Mouse (Mus musculus) megakaryocyte, adult 5-6 weeks (primary cell): ENCODE measurements around the gene Frem2. TPM values are rescaled to one million over a fixed set of nuclear protein-coding genes. Genes with fewer than 3 reads are reported as not detected.

Experiments used
- ATAC-seq: 2 replicates; pipeline ENCODE4 v1.8.0; 2016; ENCODE audit warnings: mild to moderate bottlenecking, inconsistent platforms; ENCODE audit not compliant: poor library complexity, severe bottlenecking
- total RNA-seq, 2 experiments: library from RNA; stranded (forward) in 1 of 2; stranded (reverse) in 1 of 2; fragments of 153-499, 151-499 nt in 1 of 2; fragments of 221-1000, 200-1000 nt in 1 of 2; gene quantifications; 2 replicates each; pipeline versions ENCODE4 v1.2.3 to v1.2.4; 2015 to 2017

Frem2 gene
- total RNA-seq (2015), result not detected in 2 replicates
- total RNA-seq (2017), result under 0.01 TPM in 1 of 2 replicates, not detected in the other

DNA sequence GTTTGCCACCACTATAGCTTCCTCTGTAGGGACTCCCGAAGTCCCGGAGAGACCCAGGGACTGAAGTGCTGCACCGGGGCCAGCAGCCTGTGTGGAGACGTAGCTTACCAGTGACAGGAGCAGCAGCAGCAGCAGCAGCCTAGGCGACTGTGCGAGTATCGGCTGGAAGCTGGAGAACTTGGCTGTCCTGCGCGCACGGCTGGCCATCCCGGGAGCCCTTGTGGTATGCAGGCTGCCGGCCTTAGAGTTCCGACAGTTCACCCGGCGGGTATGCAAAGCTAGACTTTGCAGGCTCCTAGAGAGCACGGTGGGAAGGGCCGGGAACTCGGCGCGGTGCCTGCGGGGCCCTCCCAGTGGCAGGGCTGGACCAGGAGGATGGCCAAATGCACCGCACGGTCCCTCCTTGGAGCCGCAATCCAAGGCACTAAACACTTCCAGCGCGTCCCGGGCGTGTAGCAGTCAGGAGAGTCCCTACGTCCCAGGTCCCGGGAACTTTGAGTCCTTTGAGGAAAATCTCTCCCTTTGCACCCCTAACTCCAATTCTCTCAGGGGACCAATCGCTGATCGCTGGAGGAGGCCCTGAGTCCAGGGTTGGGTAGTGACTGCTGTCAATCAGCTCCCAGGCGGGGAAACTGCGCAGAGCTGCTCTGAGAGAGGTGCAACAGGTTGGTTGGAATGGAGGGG, at the start of gene Frem2:
Gene Frem2, minus strand, starts transcription at position 478 of the 684 bp plus-strand sequence.
- ATAC-seq, result no peak

DNA sequence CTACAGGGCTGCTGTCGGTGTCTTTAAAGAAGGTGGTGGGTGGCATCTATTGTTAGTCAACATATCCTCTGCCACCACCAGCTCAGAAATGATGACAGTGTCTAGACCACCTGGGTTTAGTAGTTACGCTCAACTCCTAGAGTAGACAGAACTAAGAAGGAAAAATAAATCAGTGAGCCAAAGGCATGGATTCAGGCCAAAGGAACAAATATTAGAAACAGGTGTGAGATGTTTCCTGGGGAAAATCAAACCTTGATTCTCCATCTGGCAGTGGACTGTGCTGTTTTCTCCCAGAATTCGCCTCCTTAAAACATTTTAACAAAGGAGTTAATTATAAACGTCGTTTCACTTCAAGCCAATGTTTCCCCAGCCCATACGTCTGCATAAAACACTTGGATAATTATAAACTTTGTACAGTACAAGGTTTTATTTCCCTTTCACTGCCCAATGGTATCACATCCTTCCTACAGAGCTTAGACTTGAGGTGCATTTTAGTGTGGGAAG, 48.9 kb upstream of the Frem2 start:
- no peak for ATAC-seq

DNA sequence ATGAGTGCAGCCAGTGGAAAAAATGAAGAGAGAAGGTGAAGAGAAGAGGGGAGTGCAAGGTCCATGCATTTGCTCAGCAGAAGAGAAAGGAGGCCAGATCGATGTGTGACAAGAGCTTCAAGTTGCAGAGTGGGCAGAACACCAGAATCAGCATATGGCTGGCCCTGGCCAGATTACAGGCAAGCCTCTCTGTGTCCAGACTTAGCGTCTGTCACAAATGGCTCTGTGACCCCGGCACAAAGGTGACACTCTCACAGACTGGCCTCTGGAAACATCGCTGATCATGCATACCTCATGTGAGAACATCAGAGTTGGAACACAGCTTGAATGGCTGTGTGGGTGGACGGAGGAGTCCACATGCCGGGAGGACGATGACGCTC, 46.0 kb upstream of the Frem2 start:
- ATAC-seq, result no peak

DNA sequence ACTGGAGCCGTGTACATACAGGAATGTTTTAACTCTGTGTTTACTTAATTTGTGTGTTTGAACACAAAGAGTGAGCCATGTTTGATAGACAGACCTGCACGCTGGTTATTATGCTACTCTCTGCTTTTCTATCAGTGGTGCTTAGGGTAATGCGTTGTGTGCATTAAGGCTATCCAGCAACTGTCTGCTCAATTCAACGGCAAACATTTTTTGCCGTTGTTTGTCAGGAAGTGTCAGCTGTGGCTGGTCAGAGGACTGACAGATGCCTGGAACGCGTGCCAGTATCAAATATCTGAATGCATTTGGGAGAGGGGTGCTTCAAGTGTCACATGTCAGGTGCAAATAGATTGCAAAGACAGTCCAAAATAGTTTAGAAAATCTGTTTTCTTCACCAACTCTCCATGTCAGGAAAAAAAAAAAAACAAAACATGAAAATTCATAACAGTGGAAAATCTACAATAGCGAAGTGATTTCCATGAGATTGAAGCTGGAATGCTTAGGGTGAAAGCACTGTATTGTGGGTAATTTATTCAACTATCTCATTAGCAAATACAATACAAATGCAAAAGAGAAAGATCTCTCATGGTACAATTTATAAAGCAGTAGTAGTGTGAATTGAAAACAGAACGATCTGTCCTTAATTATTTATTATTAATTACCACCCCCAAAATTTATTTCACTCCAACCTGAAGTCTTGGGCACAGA, 45.4 kb upstream of the Frem2 start:
- ATAC-seq, result no peak

DNA sequence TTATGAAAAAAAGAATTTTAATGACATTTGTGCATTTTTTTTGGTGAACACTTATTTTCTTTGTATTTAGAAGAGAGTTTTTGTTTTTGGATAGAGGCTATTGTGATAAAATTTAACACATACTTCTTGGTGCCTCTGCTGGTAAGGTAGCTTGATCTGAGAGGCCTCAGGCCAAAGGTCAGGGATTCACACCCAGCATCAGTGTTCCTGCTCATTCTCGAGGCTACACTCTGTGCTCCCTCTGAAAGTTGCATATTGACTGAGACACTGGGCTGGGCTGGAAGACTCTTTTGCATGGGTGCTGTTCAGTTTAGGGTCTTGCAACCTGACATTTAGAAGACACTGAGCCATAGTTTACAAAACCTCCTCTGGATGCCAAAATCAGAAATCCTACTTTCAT, 44.8 kb upstream of the Frem2 start:
- no peak for ATAC-seq

DNA sequence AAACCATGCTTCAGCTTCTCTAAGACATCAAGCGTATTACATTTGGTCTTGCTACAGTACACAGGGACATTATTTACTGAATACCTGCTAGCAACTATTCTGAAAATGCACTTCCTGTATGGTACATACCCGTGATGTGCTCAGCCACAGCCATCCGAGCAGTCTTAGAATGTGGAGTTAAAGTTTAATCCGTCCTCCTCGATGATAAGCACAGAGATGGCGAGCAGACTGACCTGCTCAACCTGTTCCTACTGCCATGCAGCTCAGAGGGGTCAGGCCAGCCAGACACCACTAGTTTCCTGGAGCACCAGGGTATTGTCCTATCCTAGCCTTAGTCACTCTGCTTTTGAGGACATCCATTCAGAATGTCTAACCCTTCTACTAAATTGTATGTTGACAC, 30.6 kb upstream of the Frem2 start:
- no peak for ATAC-seq

DNA sequence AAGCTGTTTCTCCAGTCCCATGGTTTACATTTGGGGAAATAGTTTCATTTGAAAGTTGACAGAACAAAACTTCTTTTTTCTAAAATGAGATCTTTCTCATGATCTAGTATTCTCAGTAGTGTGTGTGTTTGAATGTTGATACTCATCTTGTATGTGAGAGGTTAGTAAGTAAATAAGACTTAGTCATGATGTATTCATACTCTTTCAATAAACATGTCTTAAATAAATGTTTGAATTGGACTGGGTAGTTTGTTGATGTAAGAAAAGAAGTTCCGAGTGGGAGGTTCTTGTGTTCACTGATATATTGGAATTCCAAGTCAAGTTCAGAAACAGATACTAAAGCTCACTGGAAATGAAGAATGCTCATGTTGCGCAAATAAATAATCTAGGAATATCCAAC, 25.1 kb upstream of the Frem2 start:
- ATAC-seq, result no peak

DNA sequence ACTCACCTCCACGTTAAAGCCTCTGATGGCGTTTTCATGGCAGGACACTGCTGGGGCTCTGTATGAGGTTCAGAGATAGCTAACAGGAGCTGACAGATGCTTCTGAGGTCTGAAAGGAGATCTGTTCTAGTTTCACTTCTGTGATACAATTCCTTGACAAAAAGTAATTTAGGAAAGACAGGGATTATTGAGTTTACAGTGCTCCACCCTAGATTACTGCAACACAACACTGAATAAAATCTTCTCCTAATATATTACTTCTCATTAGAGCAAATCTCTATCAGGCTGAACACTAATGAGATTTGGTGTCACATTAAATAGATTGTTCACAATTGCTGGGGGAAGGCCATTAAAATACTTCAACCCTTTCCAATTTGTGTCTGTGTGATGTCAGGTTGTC, 23.7 kb upstream of the Frem2 start:
- no peak for ATAC-seq

DNA sequence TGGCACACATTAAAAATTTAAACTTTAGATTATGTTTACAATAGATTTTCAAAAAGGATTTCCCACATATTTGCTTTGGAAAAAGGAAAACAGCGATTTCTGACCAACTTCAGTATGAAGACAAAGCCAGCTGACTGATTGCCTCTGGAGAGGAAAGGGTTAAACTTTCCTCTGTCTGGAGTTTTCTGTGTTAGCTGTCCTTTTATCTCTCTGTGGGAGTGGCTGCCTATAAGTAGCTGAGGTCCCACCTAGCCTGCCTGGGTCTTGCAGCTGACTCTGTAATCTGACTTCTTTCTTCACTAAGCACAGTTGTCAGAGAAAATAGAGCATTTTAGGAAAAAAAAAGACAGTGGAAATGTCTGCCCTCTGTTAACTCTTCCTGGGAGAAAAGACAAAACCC, 17.1 kb upstream of the Frem2 start:
- no peak for ATAC-seq

DNA sequence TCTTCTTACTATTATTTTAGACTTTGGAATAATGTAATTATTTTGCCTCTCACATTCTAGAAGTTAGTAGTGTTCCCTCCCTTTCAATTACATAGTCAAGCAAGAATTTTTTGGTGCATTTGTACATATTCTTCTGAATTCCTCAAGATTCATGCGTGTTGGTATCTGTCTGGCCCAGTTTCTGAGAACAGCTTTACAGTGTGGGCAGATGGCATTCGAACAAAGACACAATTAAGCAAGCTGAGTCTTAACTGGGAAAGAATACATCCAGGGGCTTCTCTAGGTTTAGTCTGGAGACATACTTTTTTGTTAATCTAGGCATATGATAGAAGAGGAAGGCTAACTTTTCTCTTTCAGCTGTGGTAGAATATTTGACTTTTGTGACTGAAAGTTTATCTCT, 12.6 kb upstream of the Frem2 start:
- ATAC-seq, result no peak

DNA sequence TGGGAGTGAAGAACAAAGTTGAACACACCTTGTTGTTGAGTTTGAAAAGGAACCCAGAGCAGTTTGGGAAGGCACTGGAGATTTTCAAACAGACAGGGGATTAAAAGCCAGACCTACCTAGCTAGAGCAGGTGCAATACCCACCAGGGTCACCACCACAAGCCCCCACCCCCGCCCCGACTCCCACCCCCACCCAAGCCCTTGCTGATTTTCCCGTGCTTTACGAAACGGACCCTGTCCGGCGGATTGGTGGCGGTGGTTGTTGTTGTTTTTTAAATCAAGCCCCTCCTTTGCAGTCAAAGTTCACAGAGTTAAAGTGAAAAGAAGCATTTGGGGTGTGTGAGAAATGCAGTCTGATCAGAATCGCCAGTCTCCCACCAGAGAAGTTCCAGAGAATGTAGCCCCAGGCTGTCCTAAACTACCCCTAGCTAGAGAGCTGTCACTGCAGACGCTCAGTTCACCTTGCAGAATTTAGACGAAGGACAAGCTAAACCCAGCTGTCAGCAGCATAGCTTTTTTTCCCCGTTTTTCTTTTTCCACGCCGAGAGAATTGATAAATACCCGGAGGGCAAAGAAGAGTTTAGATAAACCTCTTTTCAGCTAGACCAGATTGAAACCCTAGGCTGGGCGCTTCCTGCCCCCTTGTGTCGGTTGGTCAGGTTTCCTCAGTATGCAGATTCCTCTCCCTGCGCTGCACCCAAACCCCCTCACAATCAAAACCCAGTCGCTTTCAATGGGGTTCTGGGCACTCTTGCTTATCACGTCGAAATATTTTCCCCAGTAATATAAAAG, 784 bp upstream of the Frem2 start:
- no peak for ATAC-seq

DNA sequence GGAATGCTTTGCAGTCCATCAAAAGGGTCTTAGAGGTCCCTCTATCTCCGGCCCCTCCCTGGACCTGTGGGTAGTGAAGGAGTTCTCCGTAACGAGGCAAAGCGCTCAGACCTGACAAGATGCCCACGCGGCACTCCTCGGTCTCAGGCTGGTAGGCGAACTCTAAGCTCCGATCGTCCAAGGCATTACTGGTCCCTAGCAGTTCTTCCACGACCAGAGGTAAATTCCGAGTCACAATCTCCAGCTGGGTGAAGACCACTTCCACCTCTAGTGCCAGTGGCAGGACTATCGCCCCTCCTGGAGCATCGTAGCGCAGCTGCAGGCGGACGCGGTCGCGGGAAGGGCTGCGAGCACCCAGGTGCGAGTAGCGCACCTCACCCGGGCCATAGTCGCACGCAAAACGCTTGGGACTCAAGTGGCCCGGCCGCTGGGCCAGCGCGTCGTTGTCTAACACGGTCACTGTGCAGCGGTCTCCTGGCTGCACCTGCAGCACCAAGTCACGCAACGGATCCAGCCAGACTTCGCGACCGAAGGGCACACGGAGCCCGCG, 752 bp downstream of the Frem2 start:
- no peak for ATAC-seq

DNA sequence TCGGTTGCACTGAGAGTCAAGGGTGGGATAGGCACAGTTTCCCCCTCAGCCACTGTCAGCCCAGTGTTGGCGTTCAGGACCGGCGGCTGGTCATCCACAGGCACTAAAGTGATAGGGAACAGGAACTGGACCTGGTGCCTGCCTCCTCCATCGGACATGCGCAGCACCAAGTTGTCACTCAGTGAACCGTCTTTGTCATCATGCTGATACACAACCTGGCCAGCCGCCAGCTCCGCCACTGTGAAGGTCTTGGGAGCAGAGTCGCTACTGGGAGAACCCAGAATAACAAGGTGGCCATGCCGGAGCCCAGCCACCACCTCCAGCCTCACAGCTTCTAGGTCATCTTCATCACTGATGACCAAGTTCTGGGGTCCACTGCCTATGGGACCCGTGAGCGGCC, 1.8 kb downstream of the Frem2 start:
- no peak for ATAC-seq

DNA sequence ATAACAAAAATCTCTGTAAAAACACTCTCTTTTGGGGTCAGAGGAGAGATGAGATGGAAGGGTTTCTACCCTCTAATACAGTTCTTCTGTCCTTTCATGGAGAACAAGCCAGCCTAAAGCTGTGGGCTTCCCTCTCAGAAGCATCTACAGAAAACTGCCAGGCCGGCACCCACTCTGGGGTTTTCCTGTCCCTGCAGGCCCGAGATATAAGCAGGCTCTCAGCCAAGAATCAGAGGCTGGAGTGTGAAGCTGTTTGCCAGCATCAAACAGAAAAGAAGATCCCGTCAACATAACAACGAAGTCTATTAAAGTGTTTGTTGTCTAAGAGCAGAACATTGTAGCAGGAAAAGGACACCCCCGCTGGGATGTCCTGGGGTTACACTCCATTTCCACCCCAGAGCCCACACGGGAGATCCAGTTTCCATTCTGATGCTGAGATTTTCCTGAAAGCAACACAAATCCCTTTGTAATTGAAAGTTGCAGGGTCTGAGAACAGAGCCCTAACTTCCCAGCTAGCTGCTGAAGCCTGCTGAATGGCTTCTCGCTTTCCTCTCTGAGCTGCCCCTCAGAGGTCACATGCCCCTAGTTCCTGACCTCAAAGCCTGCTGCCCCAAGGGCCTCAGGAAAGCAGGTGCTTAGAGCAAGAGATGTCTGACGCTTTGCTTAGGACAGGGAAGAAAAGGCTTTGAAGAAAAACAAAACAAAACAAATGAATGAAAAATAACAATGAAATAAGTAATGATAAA, 7.0 kb downstream of the Frem2 start:
- ATAC-seq, result no peak

DNA sequence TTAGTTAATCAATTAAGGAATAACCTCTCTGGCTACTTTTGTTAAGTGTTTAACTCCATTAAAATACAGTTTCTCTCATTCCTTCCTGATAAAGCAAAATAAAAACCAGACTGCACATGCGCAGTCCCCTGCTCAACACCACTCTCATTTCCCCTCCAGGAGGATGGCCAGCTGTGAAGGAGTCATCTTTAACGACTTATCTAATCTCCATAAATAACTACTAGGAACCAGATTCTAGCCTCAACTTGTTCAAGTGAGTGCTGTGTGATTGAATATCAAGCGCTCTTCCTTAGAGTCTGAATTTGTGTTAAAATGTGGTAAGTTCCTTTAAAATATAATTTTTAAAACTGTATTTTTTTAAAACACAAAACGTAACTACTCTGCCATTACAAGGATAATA, 7.7 kb downstream of the Frem2 start:
- ATAC-seq, result no peak

DNA sequence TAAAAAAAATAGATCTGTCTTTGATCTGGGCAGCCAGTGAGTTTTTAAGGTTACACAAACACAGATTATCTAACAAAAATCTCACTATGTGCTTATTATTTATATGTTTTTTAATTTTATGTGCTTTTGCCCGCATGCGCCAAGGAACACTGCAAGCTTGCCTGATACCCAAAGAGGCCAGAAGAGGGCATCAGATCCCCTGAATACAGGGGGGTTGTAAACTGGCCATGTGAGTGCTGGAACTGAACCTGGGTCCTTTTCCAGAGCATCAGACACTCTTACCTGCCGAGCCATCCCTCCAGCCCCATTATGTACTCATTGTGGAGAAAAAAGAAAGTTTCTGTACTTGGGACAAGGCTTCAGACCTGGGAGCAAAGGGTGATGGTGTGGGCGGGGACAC, 8.3 kb downstream of the Frem2 start:
- no peak for ATAC-seq

DNA sequence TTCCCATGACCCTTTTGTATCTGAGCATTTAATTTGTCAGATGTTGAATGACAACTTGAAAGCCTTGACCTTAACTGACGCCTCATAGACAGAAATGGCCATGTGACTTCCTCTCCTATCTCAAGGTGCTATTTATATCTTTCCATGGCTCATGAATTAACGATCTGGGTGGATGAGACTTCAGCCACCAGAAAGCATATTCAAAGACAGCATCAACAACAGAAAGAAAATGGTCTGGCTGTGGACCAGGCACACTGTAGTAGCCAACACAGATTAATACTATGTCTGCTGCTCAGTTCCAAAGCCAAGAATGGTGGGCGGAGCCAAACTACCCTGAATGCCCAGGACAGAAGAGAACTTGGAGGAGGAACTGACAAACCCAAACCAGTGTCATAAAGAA, 21.2 kb downstream of the Frem2 start:
- ATAC-seq, result no peak

DNA sequence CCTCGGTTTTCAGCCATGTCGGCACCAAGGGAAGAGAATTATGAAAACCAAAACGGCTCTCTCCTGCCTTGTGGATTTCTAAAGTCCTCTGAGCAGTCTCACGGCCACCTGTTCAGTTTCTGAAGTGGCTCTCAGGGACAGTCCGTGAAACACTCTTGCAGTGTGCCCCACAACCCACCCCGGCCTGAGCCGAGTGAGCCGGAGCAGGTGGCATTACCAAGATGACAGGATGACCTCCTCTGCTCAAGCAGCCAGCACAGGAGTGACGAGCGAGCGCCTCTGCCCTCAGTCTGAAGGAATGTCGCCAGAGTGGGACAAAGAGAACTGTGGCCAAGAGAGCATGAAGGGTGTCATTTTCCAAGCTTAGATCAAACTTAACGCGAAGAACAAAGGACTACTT, 26.0 kb downstream of the Frem2 start:
- no peak for ATAC-seq

DNA sequence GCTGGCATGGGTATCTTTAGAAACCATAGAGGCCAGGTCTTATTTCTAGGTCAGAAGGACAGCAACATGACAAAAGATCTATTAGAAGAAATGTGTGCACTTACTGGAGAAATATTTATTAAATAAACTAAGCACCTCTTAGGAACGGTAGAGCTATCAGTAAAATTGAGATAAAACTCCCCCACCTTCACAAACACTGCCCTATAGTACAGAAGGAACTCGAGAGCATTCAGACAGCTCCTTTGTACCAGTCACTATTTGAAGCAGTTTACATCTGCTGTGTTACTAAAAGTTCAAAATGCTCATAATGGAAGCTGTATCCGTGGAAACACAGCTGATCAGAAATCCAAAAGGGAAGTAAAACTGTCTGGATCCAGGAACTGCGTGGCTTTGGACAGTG, 26.5 kb downstream of the Frem2 start:
- ATAC-seq, result no peak

DNA sequence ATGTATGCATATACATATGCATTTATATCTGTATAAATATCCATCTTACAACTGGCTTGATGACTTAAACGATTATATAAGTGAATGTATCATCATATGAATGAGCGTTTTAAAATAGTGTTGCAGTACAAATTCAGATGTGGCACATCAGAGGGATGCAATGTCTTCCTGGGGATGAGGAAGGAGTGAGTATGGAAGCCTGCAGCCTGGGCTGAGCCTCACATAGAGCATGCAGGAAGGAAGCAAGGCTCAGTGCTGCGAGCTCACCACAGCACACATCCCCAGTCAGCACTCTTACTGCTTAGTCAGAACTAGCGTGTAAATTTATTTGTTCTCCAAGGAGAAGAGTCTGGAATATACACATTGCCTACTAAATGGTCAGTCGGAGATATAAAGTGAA, 27.2 kb downstream of the Frem2 start:
- ATAC-seq, result no peak

DNA sequence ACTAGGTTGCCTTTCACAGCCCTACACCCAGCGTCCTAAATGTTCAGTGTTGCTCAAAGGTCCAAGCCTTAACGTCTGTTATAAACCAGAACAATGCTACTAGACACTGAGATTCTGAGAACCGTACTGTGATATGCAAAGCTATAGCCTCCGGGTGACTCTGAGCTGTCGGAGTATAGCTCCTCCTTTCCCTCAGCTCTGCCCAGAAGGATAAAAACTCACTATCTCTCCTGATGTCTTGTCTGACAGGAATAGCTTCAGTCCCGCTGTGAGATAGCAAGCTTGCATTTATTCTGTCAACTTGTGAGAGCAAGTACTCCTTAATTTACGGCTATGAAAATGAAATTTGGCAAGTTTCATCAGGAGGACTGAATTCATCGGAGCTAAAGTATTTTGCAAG, 33.9 kb downstream of the Frem2 start:
- no peak for ATAC-seq
